Mouse (Mus musculus) CH12.LX (cell line): Measurements from ENCODE around the gene Galnt6.

Experiments used
- CTCF ChIP-seq, 2 experiments: IDR thresholded peaks in 1 of 2; conservative IDR thresholded peaks in 1 of 2; 2 replicates each; pipeline ENCODE4 v1.5.1; 2011 to 2012; ENCODE audit warnings: low read depth in 2 of 2, low read length in 2 of 2, improper control_type of control experiment in 1 of 2, inconsistent platforms in 1 of 2, mild to moderate bottlenecking in 1 of 2, moderate library complexity in 1 of 2
- EP300 ChIP-seq: IDR thresholded peaks from 2 replicates; pipeline ENCODE4 v1.6.1; 2011; ENCODE audit warnings: low read length, improper control_type of control experiment
- UBTF ChIP-seq: IDR thresholded peaks from 2 replicates; pipeline ENCODE4 v1.6.1; 2012; ENCODE audit warnings: low read depth, mild to moderate bottlenecking, inconsistent platforms, low read length, improper control_type of control experiment, moderate library complexity
- ZC3H11A ChIP-seq: IDR thresholded peaks from 2 replicates; pipeline ENCODE4 v1.6.1; 2012; ENCODE audit warnings: low read depth, mild to moderate bottlenecking, inconsistent platforms, low read length, improper control_type of control experiment

DNA sequence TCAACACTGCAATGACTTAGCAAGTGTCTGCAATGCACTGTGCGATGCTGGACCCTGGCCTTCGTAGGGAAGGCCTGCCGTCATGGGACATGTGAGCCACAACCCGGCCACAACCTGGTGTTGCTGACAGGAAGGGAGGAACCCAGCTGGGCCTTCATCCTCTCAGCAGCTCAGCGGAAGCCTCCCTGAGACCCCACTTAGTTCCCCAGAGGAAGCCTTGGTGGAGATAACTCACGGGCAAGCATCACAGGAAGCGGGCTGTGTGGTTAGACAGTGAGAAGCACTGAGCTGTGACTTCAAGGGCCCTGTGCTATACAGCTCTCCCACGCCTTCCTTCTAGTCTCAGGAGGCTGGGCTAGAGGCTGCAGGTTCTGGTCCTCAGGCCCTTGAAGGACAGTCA is 22.9 kb downstream of the Galnt6 start:
- no peak for TF ChIP-seq CTCF (conservative IDR thresholded peaks at IDR 0.05 in 1 of 2, IDR thresholded peaks at IDR 0.05 in 1 of 2; ENCODE audit: low read depth in 2 of 2, low read length in 2 of 2)
- no peak for TF ChIP-seq UBTF
- TF ChIP-seq ZC3H11A, result no peak
- TF ChIP-seq EP300, result peak; percentile 61
